Mouse (Mus musculus): ENCODE data around the gene Tbx1. TPM values are rescaled to one million over a fixed set of nuclear protein-coding genes. Genes with fewer than 3 reads are reported as not detected.

Tbx1 gene
- total RNA-seq (2023): not detected

DNA sequence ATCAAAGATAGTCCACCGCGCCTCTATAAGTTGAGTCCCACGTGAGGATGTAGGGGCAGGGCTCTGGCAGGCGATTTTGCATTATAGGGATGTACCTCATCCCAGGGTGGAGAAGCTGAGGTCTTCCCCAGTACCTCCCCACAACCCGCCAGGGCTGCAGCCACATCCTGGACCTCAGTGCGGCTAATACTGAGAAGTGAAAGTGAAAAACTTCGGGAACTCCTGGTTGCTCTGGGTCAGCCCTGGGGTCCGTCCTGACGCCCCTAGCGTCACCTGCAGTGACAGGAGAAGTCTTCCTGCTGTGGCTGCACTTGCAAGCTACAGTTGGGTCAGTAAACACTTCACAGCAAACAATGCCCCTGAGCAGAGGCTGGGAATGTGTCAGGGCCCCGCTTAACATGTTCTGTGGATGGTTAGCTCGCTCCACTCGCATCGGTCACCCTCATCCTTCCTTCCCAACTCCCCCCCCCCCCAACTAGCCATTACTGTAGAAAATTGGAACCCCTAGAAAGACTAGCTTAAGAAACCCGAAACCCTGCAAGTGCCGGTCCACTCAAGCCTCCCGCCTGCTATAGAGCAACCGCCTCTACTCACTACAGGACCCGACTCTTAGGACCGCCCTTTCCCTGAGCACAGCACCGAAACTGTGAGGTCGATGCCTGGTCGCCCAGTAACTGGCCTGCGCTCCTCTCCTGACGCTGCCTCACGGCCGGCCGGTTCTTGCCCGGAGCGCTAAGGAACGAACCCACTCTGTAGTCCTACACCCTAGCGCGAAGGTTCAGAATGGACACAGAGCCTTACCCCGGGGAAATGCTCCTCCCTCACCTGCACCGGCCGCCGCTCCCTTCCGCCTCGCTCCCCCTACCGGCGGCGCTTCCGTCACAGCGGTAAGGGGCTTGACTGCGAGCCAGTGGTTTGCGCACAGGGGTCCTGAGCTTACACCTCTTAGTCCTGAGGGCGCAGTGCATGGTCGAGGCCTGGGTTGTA, at the start of gene Tbx1:
Gene Tbx1, minus strand, starts transcription at position 868 of the 987 bp plus-strand sequence.

DNA sequence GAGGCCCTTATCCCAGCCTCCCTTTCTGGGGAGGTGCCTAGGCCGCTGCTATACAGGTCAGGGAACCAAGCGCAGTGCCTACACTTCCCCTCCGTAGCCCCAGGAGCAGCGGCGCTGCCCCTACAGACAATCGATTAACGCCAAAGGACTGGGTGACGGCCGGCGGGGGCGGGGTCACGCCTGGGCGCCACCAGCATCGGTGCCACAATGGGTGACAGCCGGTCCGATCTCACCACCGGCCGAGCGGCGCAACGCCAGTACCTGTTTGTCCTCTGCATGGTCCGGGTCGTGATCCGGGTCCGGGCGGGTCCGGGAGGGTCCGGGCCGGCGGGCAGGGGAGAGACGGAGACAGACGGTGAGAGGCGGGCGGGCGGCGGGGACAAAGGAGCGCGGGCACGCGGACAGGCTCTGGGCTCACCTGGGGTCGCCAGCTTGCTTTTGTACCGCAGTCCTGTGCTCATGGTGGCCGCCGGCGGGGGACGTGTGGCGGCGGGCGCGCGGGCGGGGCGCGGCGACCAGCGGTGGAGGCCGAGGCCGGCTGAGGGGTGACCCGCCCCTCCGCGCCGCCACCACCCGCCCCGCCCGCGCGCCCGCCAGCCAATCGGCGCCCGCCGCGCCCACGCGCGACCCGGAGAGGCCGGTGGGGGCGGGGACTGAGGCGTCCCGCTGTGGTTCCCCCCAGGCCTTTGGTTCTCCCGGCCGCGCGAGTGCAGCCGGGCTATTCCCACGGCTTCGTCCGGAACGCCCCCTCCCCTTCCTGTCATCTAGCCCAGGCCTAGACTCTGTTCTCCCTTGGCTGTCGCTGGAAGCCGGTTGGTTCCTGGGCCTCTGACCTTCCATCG, 39.1 kb upstream of the Tbx1 start, which contains the start of gene Sept5:
Gene Sept5, minus strand, starts transcription at position 565 of the 842 bp plus-strand sequence.

DNA sequence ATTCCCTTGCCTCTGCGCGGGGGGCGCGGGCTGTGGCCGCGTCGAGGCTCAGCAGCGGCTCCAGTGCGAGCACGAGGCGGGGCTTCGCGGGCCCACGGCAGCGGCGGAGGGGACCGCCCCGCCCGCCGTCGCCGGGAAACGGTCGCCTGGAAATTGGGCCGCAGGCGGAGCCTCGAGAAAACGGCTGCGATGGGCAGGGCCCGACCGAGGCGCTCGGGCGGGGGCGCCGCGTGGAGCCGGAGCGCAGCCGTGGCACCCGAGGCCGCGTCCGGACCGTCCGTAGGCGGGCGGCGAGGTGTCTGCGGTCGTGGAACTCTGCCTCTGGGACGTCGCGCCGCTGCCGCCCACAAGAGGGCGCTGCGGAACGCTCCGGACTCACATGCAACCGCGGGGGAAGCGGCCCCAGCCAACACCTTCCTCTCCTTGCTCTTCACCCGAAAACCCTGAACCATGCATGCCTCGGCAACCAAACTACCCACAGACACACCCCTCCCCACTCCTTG, 36.0 kb upstream of the Tbx1 start, which contains the start of gene Gm49601:
Gene Gm49601, minus strand, starts transcription at position 52 of the 503 bp plus-strand sequence.

DNA sequence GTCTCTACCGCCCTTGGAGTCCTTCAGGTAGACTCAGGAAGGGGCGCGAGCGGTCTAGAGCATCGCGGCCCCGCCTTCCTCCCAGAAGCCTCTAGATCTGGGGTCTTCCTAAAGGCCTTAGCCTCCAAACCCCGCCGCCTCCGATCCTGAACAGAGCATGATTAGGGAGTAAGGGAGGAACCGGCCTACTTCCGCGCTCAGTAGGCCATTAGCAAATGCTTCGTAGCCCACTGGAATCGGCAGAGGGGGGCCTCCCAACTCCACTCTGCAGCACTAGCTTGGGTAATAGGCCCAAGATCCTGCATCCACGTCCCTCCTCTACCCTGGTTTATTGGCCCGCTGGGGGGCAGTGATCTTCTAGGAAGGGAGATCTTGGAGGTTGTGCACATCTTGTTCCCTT, 31.5 kb upstream of the Tbx1 start, which contains the start of gene Gp1bb:
Gene Gp1bb, minus strand, starts transcription at position 385 of the 400 bp plus-strand sequence.

Other genes with a start within 250 kb of the Tbx1 start
- gene Tango2, start 242.6 kb downstream of the Tbx1 start, total RNA-seq (2023): 43.5 TPM
- gene Arvcf, start 242.5 kb downstream of the Tbx1 start, total RNA-seq (2023): 3.8 TPM
- gene Txnrd2, start 164.3 kb downstream of the Tbx1 start, total RNA-seq (2023): 14.6 TPM
- gene Comt, start 163.8 kb downstream of the Tbx1 start, total RNA-seq (2023): 9.1 TPM
- 8.0 TPM for gene Gnb1l, start 92.0 kb downstream of the Tbx1 start, total RNA-seq (2023)
- 7.4 TPM for gene Rtl10, start 91.8 kb downstream of the Tbx1 start, total RNA-seq (2023)
- gene Gp1bb, start 31.7 kb upstream of the Tbx1 start, total RNA-seq (2023): 0.53 TPM
- not detected for gene Gm49601, start 35.8 kb upstream of the Tbx1 start, total RNA-seq (2023)
- not detected for gene Sept5, start 39.3 kb upstream of the Tbx1 start, total RNA-seq (2023)
- gene Cldn5, start 186.2 kb upstream of the Tbx1 start, total RNA-seq (2023): not detected
- gene Ufd1, start 221.1 kb upstream of the Tbx1 start, total RNA-seq (2023): 105 TPM
- 3.2 TPM for gene Cdc45, start 221.3 kb upstream of the Tbx1 start, total RNA-seq (2023)
- 47.1 TPM for gene 2510002D24Rik, start 245.9 kb upstream of the Tbx1 start, total RNA-seq (2023)
- gene Gm28539, start 245.9 kb upstream of the Tbx1 start, total RNA-seq (2023): 7.8 TPM